Mouse (Mus musculus) intestine, embryonic 15.5 days (tissue): Measurements from ENCODE around the gene Eras. TPM values are rescaled to one million over a fixed set of nuclear protein-coding genes. Genes with fewer than 3 reads are reported as not detected.

Source experiments
- ATAC-seq: fragments of 200-750 bp; cut with Nextera tagmentation; 2 replicates; pipeline ENCODE4 v1.8.0; 2017; ENCODE audit warnings: moderate TSS enrichment, moderate library complexity
- H3K27ac ChIP-seq: fragments of 300-500 bp; sonication (generic); 2 replicates; pipeline ENCODE4 v1.5.1; 2015; ENCODE audit warnings: mild to moderate bottlenecking, inconsistent platforms
- H3K27me3 ChIP-seq: fragments of 300-500 bp; sonication (generic); replicated peaks from 2 replicates; pipeline ENCODE4 v1.6.1; 2015; ENCODE audit warnings: inconsistent platforms
- H3K36me3 ChIP-seq: fragments of 300-500 bp; sonication (generic); 2 replicates; pipeline ENCODE4 v1.6.1; 2015; ENCODE audit warnings: inconsistent platforms
- H3K4me1 ChIP-seq: fragments of 300-500 bp; sonication (generic); replicated peaks from 2 replicates; pipeline ENCODE4 v1.6.1; 2015; ENCODE audit warnings: inconsistent platforms
- H3K4me2 ChIP-seq: fragments of 300-500 bp; sonication (generic); replicated peaks from 2 replicates; pipeline ENCODE4 v1.6.1; 2015; ENCODE audit warnings: mild to moderate bottlenecking, inconsistent platforms
- H3K4me3 ChIP-seq: fragments of 300-500 bp; sonication (generic); replicated peaks from 2 replicates; pipeline ENCODE4 v1.5.1; 2015; ENCODE audit warnings: inconsistent platforms
- H3K9ac ChIP-seq: fragments of 300-500 bp; sonication (generic); 2 replicates; pipeline ENCODE4 v1.6.1; 2015; ENCODE audit warnings: inconsistent platforms
- H3K9me3 ChIP-seq: fragments of 300-500 bp; sonication (generic); 2 replicates; pipeline ENCODE4 v1.6.1; 2016; ENCODE audit warnings: inconsistent platforms
- WGBS: fragments of 180-500 bp; shearing (Covaris S2); methylation state at CpG from one replicate; pipeline ENCODE4 v1.1.7; 2015; 5-methylcytosine and 5-hydroxymethylcytosine counted together
- polyA plus RNA-seq: library from polyadenylated mRNA; unstranded; fragments of >200 nt; fragmentation: Nextera tagmentation; extraction: Ambion mirVana; gene quantifications from 2 replicates; pipeline ENCODE4 v1.2.1, GENCODE M21; 2015

Gene Eras
- polyA plus RNA-seq, 1 experiment from 2014 or later: not detected

- peak within 1 kb of the TSS; percentile 69; the same call in 1 of the 2 replicates for H3K27ac ChIP-seq
- H3K36me3 ChIP-seq: no peaks in the 10 kb centered on the region
- H3K9me3 ChIP-seq: no peaks in the 10 kb centered on the region
- peak within 1 kb of the TSS; percentile 56 for H3K9ac ChIP-seq
- ATAC-seq: peak; percentile 100
- H3K27me3 ChIP-seq: no peaks in the 10 kb centered on the region
- 15% methylated on average over 62 of the region's 62 CpGs for WGBS
- H3K4me3 ChIP-seq: peak within 1 kb of the TSS; percentile 57
- peak within 1 kb of the TSS; percentile 53 for H3K4me2 ChIP-seq
- H3K4me1 ChIP-seq: no peaks in the 10 kb centered on the region
Measured at GRCm38 (mm10) chrX:7898880-7899874, 29.2 kb downstream of the Eras start, which contains the start of the genes Pqbp1 and Timm17b. Gene Pqbp1 (minus strand): TSS chrX:7899269. Gene Timm17b (plus strand): TSS chrX:7899357.

GRCm38 (mm10) chrX:7898211-7898610, 30.2 kb downstream of the Eras start:
- Histone ChIP-seq H3K27me3 (no peaks in the 10 kb centered on the region), H3K27ac (0 out of 2 replicates have a peak overlapping the region, but pooled peaks have one; percentile 69), H3K4me2 (peak overlapping the region; percentile 53), H3K4me1 (no peaks in the 10 kb centered on the region), H3K36me3 (no peaks in the 10 kb centered on the region), H3K4me3 (peak overlapping the region; percentile 57), H3K9me3 (no peaks in the 10 kb centered on the region), H3K9ac (peak overlapping the region; percentile 37; the same call in 1 of the 2 replicates)
- WGBS: 29% methylated on average over 13 of the region's 13 CpGs
- ATAC-seq: no peak

DNA sequence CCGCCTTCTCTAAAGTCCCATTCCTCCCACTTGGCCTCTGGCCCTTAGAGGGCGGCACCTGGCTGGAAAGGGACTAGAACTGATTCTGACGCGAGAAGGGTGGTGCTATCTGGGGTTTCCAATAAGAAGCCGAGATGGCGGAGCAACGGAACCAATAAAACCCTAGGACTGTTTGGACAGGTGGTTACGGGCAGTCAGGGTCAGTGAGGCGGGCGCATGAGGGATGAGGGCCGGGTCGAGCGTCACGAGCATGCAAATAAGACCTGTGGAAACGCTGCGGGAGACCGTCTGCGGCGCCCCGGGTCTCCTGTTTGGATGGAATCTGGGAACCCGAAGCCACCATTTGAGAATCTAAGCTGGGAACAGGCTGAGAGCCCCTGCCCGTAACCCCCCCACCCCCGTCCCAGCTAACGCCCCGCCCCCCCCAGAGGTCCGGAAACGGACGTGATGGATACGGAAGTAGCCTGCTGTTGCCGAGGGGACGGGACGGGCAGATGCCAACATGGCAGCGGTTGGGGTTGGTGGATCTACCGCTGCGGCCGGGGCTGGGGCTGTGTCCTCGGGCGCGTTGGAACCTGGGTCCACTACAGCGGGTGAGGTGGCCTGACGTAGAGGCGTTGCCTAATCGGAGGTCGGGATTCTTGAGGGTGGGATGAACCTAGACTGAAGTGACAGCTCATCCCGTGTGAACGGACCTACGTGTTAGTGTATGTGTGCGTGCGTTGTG, 44.4 kb downstream of the Eras start, which contains the start of gene Slc35a2:
Gene Slc35a2, plus strand, starts transcription at position 188 of the 727 bp plus-strand sequence.
- H3K4me1 ChIP-seq: no peaks in the 10 kb centered on the region
- H3K36me3 ChIP-seq: no peaks in the 10 kb centered on the region
- H3K9ac ChIP-seq: 0 out of 2 replicates have a peak within 1 kb of the TSS, but pooled peaks have one; percentile 32
- ATAC-seq: peak; percentile 96
- peak within 1 kb of the TSS; percentile 55 for H3K4me2 ChIP-seq
- WGBS: 19% methylated on average over 49 of the region's 49 CpGs
- peak within 1 kb of the TSS; percentile 80 for H3K27ac ChIP-seq
- H3K9me3 ChIP-seq: no peaks in the 10 kb centered on the region
- H3K27me3 ChIP-seq: no peaks in the 10 kb centered on the region
- peak within 1 kb of the TSS; percentile 56 for H3K4me3 ChIP-seq

DNA sequence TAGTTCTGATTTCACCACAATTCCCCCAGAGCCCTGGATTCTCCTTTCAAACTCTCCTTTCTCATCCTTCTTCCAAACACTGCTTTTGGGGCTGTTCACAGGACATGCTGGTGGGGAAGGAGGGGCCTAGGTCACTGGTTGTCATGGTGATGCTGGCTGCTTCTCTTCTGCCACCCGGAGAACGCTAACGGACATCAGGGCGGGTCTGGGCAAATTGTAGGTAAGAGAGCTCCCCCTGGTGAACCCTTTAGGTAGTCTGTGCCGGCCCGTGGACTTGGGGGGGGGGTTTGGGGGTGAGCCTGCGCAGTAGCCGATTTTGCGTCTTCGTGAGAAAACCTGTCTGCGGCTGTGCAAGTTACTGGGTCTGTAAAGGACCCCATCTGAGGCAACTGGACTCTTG, 48.6 kb downstream of the Eras start:
- Histone ChIP-seq H3K27me3 (no peaks in the 10 kb centered on the region), H3K4me2 (peak overlapping the region; percentile 41), H3K4me1 (no peaks in the 10 kb centered on the region), H3K27ac (no peak overlapping the region), H3K36me3 (no peaks in the 10 kb centered on the region), H3K4me3 (no peak overlapping the region), H3K9me3 (no peaks in the 10 kb centered on the region), H3K9ac (no peak overlapping the region)
- 0 out of 2 replicates have a peak, but pooled peaks have one; percentile 24 for ATAC-seq
- 20% methylated on average over 11 of the region's 11 CpGs for WGBS

- Histone ChIP-seq H3K4me3 (peak overlapping the region; percentile 45), H3K27ac (no peak overlapping the region), H3K36me3 (no peaks in the 10 kb centered on the region), H3K4me2 (peak overlapping the region; percentile 85), H3K9me3 (no peaks in the 10 kb centered on the region), H3K9ac (peak overlapping the region; percentile 54), H3K27me3 (no peaks in the 10 kb centered on the region), H3K4me1 (no peaks in the 10 kb centered on the region)
- peak; percentile 42 for ATAC-seq
- WGBS: 16% methylated on average over 21 of the region's 21 CpGs
Measured at GRCm38 (mm10) chrX:7878495-7878894, 49.9 kb downstream of the Eras start.

- Histone ChIP-seq H3K4me2 (peak within 1 kb of the TSS; percentile 85), H3K27ac (no peak within 1 kb of the TSS), H3K27me3 (no peaks in the 10 kb centered on the region), H3K9ac (peak within 1 kb of the TSS; percentile 54), H3K4me1 (no peaks in the 10 kb centered on the region), H3K36me3 (no peaks in the 10 kb centered on the region), H3K9me3 (no peaks in the 10 kb centered on the region), H3K4me3 (peak within 1 kb of the TSS; percentile 45)
- ATAC-seq: peak; percentile 95
- WGBS: 8% methylated on average over 36 of the region's 38 CpGs
Measured at GRCm38 (mm10) chrX:7878007-7878419, 50.4 kb downstream of the Eras start, which contains the start of gene Pim2. Gene Pim2 (plus strand): TSS chrX:7878262.

Other genes with a start within 250 kb of the Eras start
- gene Magix, start 247.4 kb downstream of the Eras start, polyA plus RNA-seq: 0.57 and 0.71 TPM in 2 replicates
- 27.6 and 31.8 TPM in 2 replicates for gene Gpkow, start 231.5 kb downstream of the Eras start, polyA plus RNA-seq
- gene Wdr45, start 214.3 kb downstream of the Eras start, polyA plus RNA-seq: 25.0 and 27.5 TPM in 2 replicates
- gene Gm45208, start 206.4 kb downstream of the Eras start, polyA plus RNA-seq: not detected in 2 replicates
- gene Praf2, start 200.2 kb downstream of the Eras start, polyA plus RNA-seq: 60.3 and 61.4 TPM in 2 replicates
- 12.4 TPM in 2 replicates for gene Ccdc120, start 177.7 kb downstream of the Eras start, polyA plus RNA-seq
- 23.0 and 23.9 TPM in 2 replicates for gene Tfe3, start 166.0 kb downstream of the Eras start, polyA plus RNA-seq
- 35.4 and 35.5 TPM in 2 replicates for gene Gripap1, start 138.8 kb downstream of the Eras start, polyA plus RNA-seq
- 1.5 and 2.1 TPM in 2 replicates for gene Kcnd1, start 106.3 kb downstream of the Eras start, polyA plus RNA-seq
- gene Otud5, start 87.2 kb downstream of the Eras start, polyA plus RNA-seq: 37.6 and 37.7 TPM in 2 replicates
- 11.3 and 12.6 TPM in 2 replicates for gene Pim2, start 50.3 kb downstream of the Eras start, polyA plus RNA-seq
- 36.5 and 39.5 TPM in 2 replicates for gene Slc35a2, start 44.6 kb downstream of the Eras start, polyA plus RNA-seq
- 101 and 104 TPM in 2 replicates for gene Pqbp1, start 29.3 kb downstream of the Eras start, polyA plus RNA-seq
- gene Timm17b, start 29.2 kb downstream of the Eras start, polyA plus RNA-seq: 128 and 131 TPM in 2 replicates
- gene Gm10491, start 20.8 kb downstream of the Eras start, polyA plus RNA-seq: not detected in 2 replicates
- not detected in 2 replicates for gene Gm10490, start 19.1 kb downstream of the Eras start, polyA plus RNA-seq
- 14.2 and 14.4 TPM in 2 replicates for gene Pcsk1n, start 8.8 kb downstream of the Eras start, polyA plus RNA-seq
- gene Hdac6, start 19.3 kb upstream of the Eras start, polyA plus RNA-seq: 19.0 and 19.1 TPM in 2 replicates
- 1.7 and 2.4 TPM in 2 replicates for gene Gata1, start 49.5 kb upstream of the Eras start, polyA plus RNA-seq
- gene Glod5, start 89.9 kb upstream of the Eras start, polyA plus RNA-seq: 3.6 and 3.8 TPM in 2 replicates
- 47.5 and 53.3 TPM in 2 replicates for gene Suv39h1, start 146.2 kb upstream of the Eras start, polyA plus RNA-seq
- 0.57 and 0.62 TPM in 2 replicates for gene Was, start 161.9 kb upstream of the Eras start, polyA plus RNA-seq
- gene Wdr13, start 204.3 kb upstream of the Eras start, polyA plus RNA-seq: 21.4 and 21.7 TPM in 2 replicates
- 426 and 506 TPM in 2 replicates for gene Rbm3, start 217.3 kb upstream of the Eras start, polyA plus RNA-seq
- 10.3 and 10.6 TPM in 2 replicates for gene Tbc1d25, start 247.6 kb upstream of the Eras start, polyA plus RNA-seq